Mouse (Mus musculus) midbrain, embryonic 13.5 days (tissue): ENCODE data around the gene Nln. TPM values are rescaled to one million over a fixed set of nuclear protein-coding genes. Genes with fewer than 3 reads are reported as not detected.
A peak's percentile ranks its signal among the peaks of the same experiment; 100 is the strongest.

Experiments
- ATAC-seq: fragments of 200-750 bp; cut with Nextera tagmentation; 2 replicates; pipeline ENCODE4 v1.8.0; 2017; ENCODE audit warnings: mild to moderate bottlenecking, moderate TSS enrichment, moderate library complexity
- H3K27ac ChIP-seq: fragments of 300-500 bp; sonication (generic); 2 replicates; pipeline ENCODE4 v1.5.1; 2015; ENCODE audit warnings: inconsistent platforms, mild to moderate bottlenecking, moderate library complexity
- H3K27me3 ChIP-seq: fragments of 300-500 bp; sonication (generic); 2 replicates; pipeline ENCODE4 v1.6.1; 2015; ENCODE audit warnings: mild to moderate bottlenecking, inconsistent platforms
- H3K36me3 ChIP-seq: fragments of 300-500 bp; sonication (generic); 2 replicates; pipeline ENCODE4 v1.6.1; 2015; ENCODE audit warnings: mild to moderate bottlenecking, inconsistent platforms
- H3K4me1 ChIP-seq: fragments of 300-500 bp; sonication (generic); replicated peaks from 2 replicates; pipeline ENCODE4 v1.6.1; 2015; ENCODE audit warnings: inconsistent platforms
- H3K4me2 ChIP-seq: fragments of 300-500 bp; sonication (generic); replicated peaks from 2 replicates; pipeline ENCODE4 v1.6.1; 2015; ENCODE audit warnings: moderate library complexity, mild to moderate bottlenecking, inconsistent platforms
- H3K4me3 ChIP-seq: fragments of 300-500 bp; sonication (generic); replicated peaks from 2 replicates; pipeline ENCODE4 v1.5.1; 2015; ENCODE audit warnings: mild to moderate bottlenecking, inconsistent platforms
- H3K9ac ChIP-seq: fragments of 300-500 bp; sonication (generic); replicated peaks from 2 replicates; pipeline ENCODE4 v1.6.1; 2015; ENCODE audit warnings: mild to moderate bottlenecking, inconsistent platforms
- H3K9me3 ChIP-seq: fragments of 300-500 bp; sonication (generic); 2 replicates; pipeline ENCODE4 v1.6.1; 2016; ENCODE audit warnings: mild to moderate bottlenecking, inconsistent platforms
- WGBS: fragments of 180-500 bp; shearing (Covaris S2); methylation state at CpG from one replicate; pipeline ENCODE4 v1.1.7; 2015; 5-methylcytosine and 5-hydroxymethylcytosine counted together
- polyA plus RNA-seq: library from polyadenylated mRNA; unstranded; fragments of >200 nt; fragmentation: Nextera tagmentation; extraction: Ambion mirVana; gene quantifications from 2 replicates; pipeline ENCODE4 v1.2.1, GENCODE M21; 2015

Nln gene
- polyA plus RNA-seq, 1 experiment from 2014 or later, result 40.6 TPM

DNA sequence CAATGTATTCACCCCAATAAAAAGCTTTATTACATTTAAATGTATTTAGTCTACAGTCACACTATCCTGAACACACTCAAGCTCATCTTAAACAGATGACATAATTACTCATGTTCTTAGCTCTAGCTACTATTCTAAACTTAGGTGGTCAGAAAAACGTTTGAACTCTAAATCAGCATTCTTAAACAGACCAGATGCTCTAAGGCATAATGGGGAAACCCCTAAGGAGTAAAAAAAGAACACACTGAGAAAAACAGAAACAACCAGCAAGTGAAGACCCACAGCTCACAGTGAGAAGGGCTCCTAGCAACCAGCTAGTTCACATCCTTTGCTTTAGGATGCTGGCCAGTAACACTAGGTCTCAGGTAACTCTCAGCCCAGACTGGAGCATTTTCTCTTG lies 17.7 kb downstream of the Nln start:
- Histone ChIP-seq H3K27ac (no peak overlapping the region), H3K9me3 (no peaks in the 10 kb centered on the region), H3K4me2 (no peak overlapping the region), H3K4me3 (no peak overlapping the region), H3K27me3 (no peaks in the 10 kb centered on the region), H3K4me1 (0 out of 2 replicates have a peak, but pooled peaks cover 3% of the 10 kb centered on the region), H3K9ac (no peak overlapping the region), H3K36me3 (peaks cover 6% of the 10 kb centered on the region; the same call in 1 of the 2 replicates)
- 11% methylated on average over 1 of the region's 1 CpGs for WGBS
- no peak for ATAC-seq

DNA sequence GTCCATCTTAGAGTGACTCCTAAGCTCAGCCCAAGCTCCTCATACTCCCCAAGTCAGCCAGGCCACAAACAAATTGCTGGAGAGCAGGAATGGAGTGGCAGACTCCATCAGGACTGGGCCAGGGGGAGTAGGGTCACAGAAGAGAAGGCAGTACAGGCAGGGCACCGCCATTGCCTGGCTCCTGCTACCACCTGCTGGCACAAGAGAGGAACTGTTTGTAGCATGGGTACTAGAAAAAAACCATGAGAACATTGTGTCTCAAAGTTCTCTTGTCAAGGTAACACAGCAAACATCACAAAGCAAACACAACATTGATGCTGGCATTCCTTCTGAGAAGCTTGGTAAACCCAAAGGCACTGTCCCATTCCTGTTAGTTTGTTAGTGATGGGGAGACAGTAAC lies 20.0 kb downstream of the Nln start:
- Histone ChIP-seq H3K9ac (no peak overlapping the region), H3K4me1 (0 out of 2 replicates have a peak, but pooled peaks cover 3% of the 10 kb centered on the region), H3K4me2 (no peak overlapping the region), H3K36me3 (peaks cover 6% of the 10 kb centered on the region; the same call in 1 of the 2 replicates), H3K27me3 (no peaks in the 10 kb centered on the region), H3K9me3 (no peaks in the 10 kb centered on the region), H3K27ac (no peak overlapping the region), H3K4me3 (no peak overlapping the region)
- 5% methylated on average over 1 of the region's 1 CpGs for WGBS
- peak; percentile 85 for ATAC-seq

DNA sequence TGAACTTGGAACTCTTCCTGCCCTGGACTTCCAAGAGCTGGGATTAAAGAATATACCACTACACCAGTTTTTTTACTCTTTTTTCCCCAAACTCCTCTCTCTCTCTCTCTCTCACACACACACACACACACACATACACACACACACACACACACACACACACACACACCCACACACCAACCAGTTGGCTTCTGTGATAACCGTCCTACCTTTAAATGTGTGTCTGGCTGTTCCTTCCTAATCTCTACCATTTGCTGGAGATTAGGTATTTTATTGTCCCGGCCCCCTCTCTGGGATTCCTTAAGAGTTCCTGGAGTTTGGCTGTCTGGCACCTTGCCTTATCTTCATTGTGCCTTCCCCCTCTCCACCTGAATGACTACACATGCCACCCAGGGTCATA lies 24.8 kb downstream of the Nln start:
- Histone ChIP-seq H3K9ac (no peak overlapping the region), H3K4me1 (no peaks in the 10 kb centered on the region), H3K36me3 (no peaks in the 10 kb centered on the region), H3K4me2 (no peak overlapping the region), H3K9me3 (no peaks in the 10 kb centered on the region), H3K27ac (no peak overlapping the region), H3K27me3 (no peaks in the 10 kb centered on the region), H3K4me3 (no peak overlapping the region)
- no peak for ATAC-seq
- 84% methylated on average over 2 of the region's 2 CpGs for WGBS

DNA sequence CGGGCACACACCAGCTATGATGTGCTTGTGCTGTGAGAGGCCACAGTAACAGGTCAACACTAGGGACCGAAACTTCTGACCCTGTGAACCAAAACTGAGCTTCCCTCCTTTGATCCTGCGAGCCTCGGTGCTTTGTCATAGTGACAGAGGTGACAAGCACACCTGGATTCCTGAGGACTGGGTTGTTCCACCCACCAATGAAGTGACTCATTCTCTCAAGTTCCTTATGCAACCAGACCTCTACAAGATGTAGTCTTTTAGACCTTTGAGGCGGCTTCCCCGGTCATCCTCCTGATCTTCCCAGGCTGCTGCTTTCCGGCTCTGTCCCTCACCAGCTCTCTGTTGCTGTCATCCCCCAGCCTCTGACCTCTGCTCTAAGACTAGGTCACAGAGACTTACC lies 26.9 kb downstream of the Nln start:
- no peak overlapping the region for H3K9ac ChIP-seq
- H3K36me3 ChIP-seq, result no peaks in the 10 kb centered on the region
- no peak overlapping the region for H3K27ac ChIP-seq
- H3K27me3 ChIP-seq, result no peaks in the 10 kb centered on the region
- ATAC-seq, result no peak
- no peak overlapping the region for H3K4me3 ChIP-seq
- H3K4me2 ChIP-seq, result no peak overlapping the region
- H3K4me1 ChIP-seq, result no peaks in the 10 kb centered on the region
- no peaks in the 10 kb centered on the region for H3K9me3 ChIP-seq
- WGBS, result 94% methylated on average over 7 of the region's 7 CpGs

DNA sequence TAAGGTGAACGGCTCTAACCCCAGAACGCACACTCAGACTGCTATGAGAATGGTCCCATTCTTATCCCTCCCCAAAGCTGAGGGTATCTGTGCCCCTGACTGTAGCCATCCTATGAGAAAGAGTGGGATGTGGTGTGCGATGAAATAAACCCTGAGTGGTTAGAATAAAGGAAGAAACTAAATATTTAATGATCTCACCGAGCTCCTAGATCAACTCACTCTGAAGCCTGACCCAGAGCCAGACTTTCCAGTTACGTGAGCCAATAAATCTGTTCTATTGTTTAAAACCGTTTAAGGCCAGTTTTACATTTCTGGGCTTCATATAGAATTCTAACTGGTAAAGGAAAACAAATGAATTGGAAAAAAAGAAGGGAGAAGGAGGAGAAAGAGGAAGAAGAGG lies 32.4 kb downstream of the Nln start:
- no peak overlapping the region for H3K4me3 ChIP-seq
- H3K27ac ChIP-seq, result no peak overlapping the region
- no peaks in the 10 kb centered on the region for H3K9me3 ChIP-seq
- no peak for ATAC-seq
- 87% methylated on average over 6 of the region's 6 CpGs for WGBS
- no peak overlapping the region for H3K9ac ChIP-seq
- H3K4me1 ChIP-seq, result no peaks in the 10 kb centered on the region
- H3K36me3 ChIP-seq, result peaks cover 8% of the 10 kb centered on the region
- no peaks in the 10 kb centered on the region for H3K27me3 ChIP-seq
- no peak overlapping the region for H3K4me2 ChIP-seq

DNA sequence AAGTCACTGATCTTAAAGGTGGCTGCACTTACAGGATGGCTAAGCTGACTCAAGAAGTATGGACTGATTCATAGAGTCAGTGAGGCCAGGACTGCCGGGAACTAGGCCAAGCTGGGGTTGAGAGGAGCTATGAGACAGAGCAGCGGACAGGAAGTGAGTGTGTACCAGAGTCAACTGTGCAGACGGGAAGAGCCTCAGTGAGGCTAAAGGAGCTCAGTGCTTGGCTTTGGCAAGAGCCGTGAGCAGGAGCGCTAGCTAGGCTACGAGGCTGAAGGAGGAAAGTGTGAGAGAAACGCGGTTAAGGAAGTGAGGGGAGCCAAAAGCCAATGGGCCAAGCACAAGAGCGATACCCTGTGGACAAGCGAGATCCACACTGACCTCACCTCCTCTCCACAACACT lies 34.7 kb downstream of the Nln start:
- WGBS, result 86% methylated on average over 10 of the region's 10 CpGs
- no peak for ATAC-seq
- Histone ChIP-seq H3K36me3 (peaks cover 18% of the 10 kb centered on the region), H3K27me3 (no peaks in the 10 kb centered on the region), H3K4me1 (no peaks in the 10 kb centered on the region), H3K27ac (no peak overlapping the region), H3K9me3 (no peaks in the 10 kb centered on the region), H3K4me2 (no peak overlapping the region), H3K9ac (no peak overlapping the region), H3K4me3 (no peak overlapping the region)

DNA sequence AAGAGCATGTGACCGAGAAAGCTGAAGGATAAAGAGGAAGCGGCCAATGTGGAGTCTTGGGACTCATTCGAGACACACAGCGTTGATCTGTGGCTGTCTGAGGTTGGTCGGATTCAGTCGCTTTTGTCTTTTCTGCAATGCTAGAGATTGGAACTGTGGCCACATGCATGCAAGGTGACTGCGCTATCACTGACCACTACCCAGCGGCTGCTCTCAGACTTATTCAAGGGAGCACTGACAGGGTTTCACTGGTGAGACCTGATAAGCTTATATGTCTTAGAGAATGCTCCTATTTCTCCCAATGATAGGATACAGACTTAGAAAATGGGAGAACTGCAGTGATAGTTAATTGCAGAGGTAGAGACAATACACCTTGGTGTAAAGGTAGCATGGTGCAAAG lies 35.2 kb downstream of the Nln start:
- no peak overlapping the region for H3K9ac ChIP-seq
- no peaks in the 10 kb centered on the region for H3K9me3 ChIP-seq
- H3K27ac ChIP-seq, result no peak overlapping the region
- H3K27me3 ChIP-seq, result no peaks in the 10 kb centered on the region
- peaks cover 22% of the 10 kb centered on the region for H3K36me3 ChIP-seq
- ATAC-seq, result no peak
- no peaks in the 10 kb centered on the region for H3K4me1 ChIP-seq
- H3K4me3 ChIP-seq, result no peak overlapping the region
- WGBS, result 95% methylated on average over 8 of the region's 8 CpGs
- no peak overlapping the region for H3K4me2 ChIP-seq

DNA sequence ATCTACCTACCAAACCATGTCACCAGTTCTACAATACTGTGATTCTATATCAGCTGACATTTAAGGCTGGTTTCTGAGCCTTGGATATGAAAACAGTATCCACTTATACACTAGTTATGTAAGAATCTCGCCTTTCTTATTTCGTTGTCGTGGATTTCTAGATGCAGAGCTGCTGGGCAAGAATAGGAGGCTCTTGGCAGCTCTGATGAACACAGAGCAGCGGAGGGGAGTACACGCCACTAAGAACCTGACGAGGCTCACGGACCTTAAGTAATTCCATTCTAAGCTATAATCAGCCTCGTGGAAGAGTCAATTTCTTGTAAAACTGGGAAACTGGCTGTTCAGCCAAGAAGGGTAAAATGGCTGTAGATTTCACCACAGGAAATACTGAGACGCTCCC lies 37.1 kb downstream of the Nln start:
- Histone ChIP-seq H3K27me3 (no peaks in the 10 kb centered on the region), H3K27ac (no peak overlapping the region), H3K4me2 (no peak overlapping the region), H3K9me3 (no peaks in the 10 kb centered on the region), H3K4me3 (no peak overlapping the region), H3K9ac (no peak overlapping the region), H3K4me1 (no peaks in the 10 kb centered on the region), H3K36me3 (peaks cover 33% of the 10 kb centered on the region)
- ATAC-seq, result no peak
- 89% methylated on average over 9 of the region's 9 CpGs for WGBS

DNA sequence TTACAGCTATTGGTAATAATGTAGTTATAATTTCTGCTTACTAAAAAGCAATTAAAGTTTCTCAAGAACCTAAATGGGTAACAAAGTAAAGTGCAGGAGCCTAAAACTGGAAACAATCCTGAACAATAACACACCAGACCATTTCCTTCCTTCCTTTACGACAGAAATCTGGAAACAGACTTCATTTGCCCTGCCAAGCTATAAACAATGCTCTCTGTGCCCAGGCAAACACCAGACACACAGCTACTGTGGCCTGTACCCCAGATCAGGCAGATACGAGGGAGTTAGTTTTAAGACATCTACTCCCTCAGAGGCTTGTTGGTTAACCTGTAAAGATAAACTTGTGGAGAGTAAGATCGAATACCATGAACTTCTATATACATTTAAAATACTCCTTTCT lies 38.7 kb downstream of the Nln start:
- no peak for ATAC-seq
- H3K4me2 ChIP-seq, result no peak overlapping the region
- H3K4me3 ChIP-seq, result no peak overlapping the region
- H3K27ac ChIP-seq, result no peak overlapping the region
- no peaks in the 10 kb centered on the region for H3K4me1 ChIP-seq
- no peaks in the 10 kb centered on the region for H3K27me3 ChIP-seq
- no peaks in the 10 kb centered on the region for H3K9me3 ChIP-seq
- H3K9ac ChIP-seq, result no peak overlapping the region
- H3K36me3 ChIP-seq, result peaks cover 37% of the 10 kb centered on the region
- 85% methylated on average over 3 of the region's 3 CpGs for WGBS

DNA sequence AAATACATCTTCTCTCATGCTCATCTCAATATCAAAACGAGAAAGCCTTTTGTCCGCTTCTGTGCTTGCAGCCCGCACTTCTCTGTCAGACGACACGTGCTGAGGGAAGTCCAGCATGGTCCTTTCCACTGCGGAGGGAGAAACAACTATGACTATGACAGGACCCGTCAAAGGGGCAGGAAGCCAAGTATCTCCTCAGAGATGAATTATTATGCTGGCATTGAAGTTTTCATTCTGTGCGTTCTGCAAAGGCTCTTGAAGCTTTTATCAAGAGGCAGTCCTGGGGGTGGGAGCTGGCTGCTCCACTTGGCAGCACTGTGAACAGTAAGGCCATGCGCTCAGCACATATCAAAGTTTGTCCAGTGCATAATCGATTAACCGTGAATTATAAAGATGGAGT lies 40.2 kb downstream of the Nln start:
- H3K27ac ChIP-seq, result no peak overlapping the region
- ATAC-seq, result no peak
- H3K9ac ChIP-seq, result no peak overlapping the region
- H3K27me3 ChIP-seq, result no peaks in the 10 kb centered on the region
- no peaks in the 10 kb centered on the region for H3K4me1 ChIP-seq
- H3K4me3 ChIP-seq, result no peak overlapping the region
- H3K9me3 ChIP-seq, result no peaks in the 10 kb centered on the region
- 95% methylated on average over 11 of the region's 11 CpGs for WGBS
- H3K4me2 ChIP-seq, result no peak overlapping the region
- H3K36me3 ChIP-seq, result peaks cover 40% of the 10 kb centered on the region

DNA sequence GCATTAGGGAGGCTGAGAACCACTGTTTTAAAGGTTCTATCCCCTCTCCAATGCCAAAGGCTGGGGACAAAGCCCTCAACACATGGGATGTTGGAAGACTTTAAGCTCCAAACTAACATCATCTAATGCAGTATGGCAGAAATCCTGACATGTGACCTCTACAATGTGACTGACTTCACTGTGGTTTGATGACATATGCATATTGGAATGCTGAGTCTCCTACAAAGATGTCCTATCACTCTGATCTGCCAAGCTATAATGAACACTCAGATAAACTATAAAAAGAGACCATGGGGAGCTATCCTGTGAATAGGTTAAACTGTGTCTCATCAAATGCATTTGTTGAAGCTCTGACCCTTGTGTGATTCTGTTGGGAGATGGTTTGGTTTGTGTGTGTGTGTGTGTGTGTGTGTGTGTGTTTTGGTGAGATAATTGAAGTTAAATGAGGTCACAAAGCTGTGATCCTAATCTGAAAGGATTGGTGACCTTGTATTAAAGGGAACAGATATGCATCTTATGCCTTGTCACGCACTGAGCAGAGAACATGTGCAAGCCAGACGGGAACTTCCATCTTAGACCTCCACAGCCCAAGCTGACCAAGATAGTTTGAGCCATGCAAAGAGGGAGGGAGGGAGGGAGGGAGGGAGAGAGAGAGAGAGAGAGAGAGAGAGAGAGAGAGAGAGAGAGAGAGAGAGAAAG lies 43.6 kb downstream of the Nln start:
- Histone ChIP-seq H3K36me3 (peaks cover 47% of the 10 kb centered on the region), H3K27me3 (no peaks in the 10 kb centered on the region), H3K9me3 (no peaks in the 10 kb centered on the region), H3K4me2 (no peak overlapping the region), H3K4me3 (no peak overlapping the region), H3K4me1 (no peaks in the 10 kb centered on the region; the same call in 1 of the 2 replicates), H3K27ac (no peak overlapping the region), H3K9ac (no peak overlapping the region)
- WGBS, result 74% methylated on average over 2 of the region's 2 CpGs
- no peak for ATAC-seq

DNA sequence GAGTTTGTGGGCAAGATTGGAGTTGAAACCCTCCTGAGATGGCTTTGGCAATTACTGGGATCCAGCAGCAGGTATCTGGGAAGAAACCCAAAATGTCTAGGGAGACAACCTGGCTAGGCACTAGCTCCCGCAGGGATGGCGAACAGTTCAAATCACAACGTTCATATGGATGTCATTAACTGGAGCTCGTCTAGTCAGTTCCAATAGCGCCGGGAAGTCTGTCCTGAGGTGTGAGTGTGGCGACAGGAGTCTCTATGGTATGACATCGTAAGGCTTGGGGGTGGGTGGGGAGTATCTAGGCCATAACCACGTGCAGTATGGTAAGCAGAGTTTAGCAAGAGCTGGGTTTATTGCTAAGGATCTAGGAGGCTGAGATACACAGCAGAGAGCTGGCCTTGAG lies 46.4 kb downstream of the Nln start:
- Histone ChIP-seq H3K27me3 (no peaks in the 10 kb centered on the region), H3K4me1 (no peaks in the 10 kb centered on the region; the same call in 1 of the 2 replicates), H3K4me2 (no peak overlapping the region), H3K9me3 (no peaks in the 10 kb centered on the region), H3K9ac (no peak overlapping the region), H3K27ac (no peak overlapping the region), H3K4me3 (no peak overlapping the region), H3K36me3 (peaks cover 43% of the 10 kb centered on the region)
- ATAC-seq, result no peak
- 92% methylated on average over 9 of the region's 9 CpGs for WGBS
